Mouse (Mus musculus) lung, embryonic 14.5 days (tissue): Measurements from ENCODE around the gene Gpat3. TPM values are rescaled to one million over a fixed set of nuclear protein-coding genes. Genes with fewer than 3 reads are reported as not detected.
A peak's percentile ranks its signal among the peaks of the same experiment; 100 is the strongest.

Experiments
- ATAC-seq: fragments of 200-750 bp; cut with Nextera tagmentation; 2 replicates; pipeline ENCODE4 v1.8.0; 2017; ENCODE audit warnings: mild to moderate bottlenecking, moderate TSS enrichment, moderate library complexity; ENCODE audit not compliant: insufficient read depth
- DNase-seq: peaks from one replicate; pipeline ENCODE4 v3.0.0-alpha.2; 2015
- H3K27ac ChIP-seq: fragments of 300-500 bp; sonication (generic); 2 replicates; pipeline ENCODE4 v1.5.1; 2014; ENCODE audit warnings: low read depth, mild to moderate bottlenecking, moderate library complexity
- H3K27me3 ChIP-seq: fragments of 300-500 bp; sonication (generic); 2 replicates; pipeline ENCODE4 v1.6.1; 2014; ENCODE audit warnings: low read length, control low read depth; ENCODE audit not compliant: insufficient read depth
- H3K36me3 ChIP-seq: fragments of 300-500 bp; sonication (generic); 2 replicates; pipeline ENCODE4 v1.6.1; 2014; ENCODE audit warnings: control low read depth; ENCODE audit not compliant: insufficient read depth
- H3K4me1 ChIP-seq: fragments of 300-500 bp; sonication (generic); 2 replicates; pipeline ENCODE4 v1.6.1; 2014; ENCODE audit warnings: antibody characterized with exemption, control low read depth; ENCODE audit not compliant: insufficient read depth
- H3K4me2 ChIP-seq: fragments of 300-500 bp; sonication (generic); 2 replicates; pipeline ENCODE4 v1.6.1; 2014; ENCODE audit warnings: mild to moderate bottlenecking
- H3K4me3 ChIP-seq: fragments of 300-500 bp; sonication (generic); 2 replicates; pipeline ENCODE4 v1.5.1; 2014; ENCODE audit warnings: low read depth, low read length
- H3K9ac ChIP-seq: fragments of 300-500 bp; sonication (generic); 2 replicates; pipeline ENCODE4 v1.6.1; 2014
- H3K9me3 ChIP-seq: fragments of 300-500 bp; sonication (generic); 2 replicates; pipeline ENCODE4 v1.6.1; 2016; ENCODE audit warnings: low read depth, low read length, control low read depth
- CTCF ChIP-seq: IDR thresholded peaks from 2 replicates; pipeline ENCODE4 v1.5.1; 2016; ENCODE audit warnings: antibody characterized with exemption, low read depth
- WGBS: fragments of 180-500 bp; shearing (Covaris S2); extraction: QIAGEN DNeasy Blood & Tissue Kit; methylation state at CpG from one replicate; pipeline ENCODE4 v1.1.7; 2014; 5-methylcytosine and 5-hydroxymethylcytosine counted together
- polyA plus RNA-seq: library from polyadenylated mRNA; unstranded; fragments of >200 nt; fragmentation: Nextera tagmentation; extraction: Ambion mirVana; gene quantifications from 2 replicates; pipeline ENCODE4 v1.2.1, GENCODE M21; 2014

The Gpat3 gene
- polyA plus RNA-seq: 0.63 and 0.93 TPM in 2 replicates

- H3K9me3 ChIP-seq: peaks cover 8% of the 10 kb centered on the region
- peaks cover 3% of the 10 kb centered on the region; the same call in 1 of the 2 replicates for H3K4me1 ChIP-seq
- ATAC-seq (peak; percentile 28; the same call in 1 of the 2 replicates), DNase-seq (peak; percentile 60)
- no peak for TF ChIP-seq CTCF
- H3K27ac ChIP-seq: peak within 1 kb of the TSS; percentile 16; the same call in 1 of the 2 replicates
- H3K4me2 ChIP-seq: peak within 1 kb of the TSS; percentile 99
- H3K27me3 ChIP-seq: peaks cover 32% of the 10 kb centered on the region; the same call in 1 of the 2 replicates
- WGBS: under 1% methylated on average over 16 of the region's 16 CpGs
- peak within 1 kb of the TSS; percentile 59 for H3K4me3 ChIP-seq
- no peaks in the 10 kb centered on the region for H3K36me3 ChIP-seq
- H3K9ac ChIP-seq: peak within 1 kb of the TSS; percentile 59
Measured at GRCm38 (mm10) chr5:100845485-100845847, at the start of gene Gpat3. Gene Gpat3 (plus strand): TSS chr5:100845713.

GRCm38 (mm10) chr5:100798165-100798860, 47.2 kb upstream of the Gpat3 start, which contains the start of the genes Helq and Mrps18c:
Gene Helq (minus strand): TSS chr5:100798598.
Gene Mrps18c (plus strand): TSS chr5:100798627.
- H3K4me2 ChIP-seq: peak within 1 kb of the TSS; percentile 95
- H3K4me1 ChIP-seq: peaks cover 8% of the 10 kb centered on the region; the same call in 1 of the 2 replicates
- H3K27ac ChIP-seq: no peak within 1 kb of the TSS
- no peaks in the 10 kb centered on the region for H3K9me3 ChIP-seq
- peak within 1 kb of the TSS; percentile 71 for H3K9ac ChIP-seq
- peak; percentile 97 for ATAC-seq
- no peaks in the 10 kb centered on the region for H3K27me3 ChIP-seq
- DNase-seq: peak; percentile 94
- H3K4me3 ChIP-seq: peak within 1 kb of the TSS; percentile 81
- WGBS: under 1% methylated on average over 67 of the region's 67 CpGs
- TF ChIP-seq CTCF: no peak
- peaks cover 44% of the 10 kb centered on the region for H3K36me3 ChIP-seq

DNA sequence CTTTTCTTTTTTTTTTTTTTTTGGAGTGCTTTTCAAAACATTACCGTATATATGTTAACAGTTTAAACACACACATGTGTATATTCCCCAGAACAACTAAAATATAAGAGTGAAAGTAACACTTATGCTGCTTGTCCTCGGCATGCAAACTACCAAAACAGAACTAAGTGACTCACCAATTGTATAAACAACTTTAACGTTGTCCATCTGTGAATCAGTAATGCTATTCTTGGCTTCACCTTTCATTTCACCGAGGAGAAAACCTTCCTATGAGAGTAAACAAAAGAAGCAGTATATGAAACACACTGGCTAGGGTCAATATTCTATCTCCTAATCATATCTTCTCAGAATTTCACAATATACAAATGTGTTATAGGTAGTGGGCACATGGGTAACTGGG, 27.2 kb upstream of the Gpat3 start:
- Histone ChIP-seq H3K27ac (no peak overlapping the region), H3K4me1 (0 out of 2 replicates have a peak, but pooled peaks cover 3% of the 10 kb centered on the region), H3K36me3 (peaks cover 29% of the 10 kb centered on the region; the same call in 1 of the 2 replicates), H3K27me3 (no peaks in the 10 kb centered on the region), H3K9ac (no peak overlapping the region), H3K4me2 (no peak overlapping the region), H3K4me3 (no peak overlapping the region), H3K9me3 (no peaks in the 10 kb centered on the region)
- ATAC-seq (no peak), DNase-seq (no peak)
- 62% methylated on average over 4 of the region's 4 CpGs for WGBS
- no peak for TF ChIP-seq CTCF

DNA sequence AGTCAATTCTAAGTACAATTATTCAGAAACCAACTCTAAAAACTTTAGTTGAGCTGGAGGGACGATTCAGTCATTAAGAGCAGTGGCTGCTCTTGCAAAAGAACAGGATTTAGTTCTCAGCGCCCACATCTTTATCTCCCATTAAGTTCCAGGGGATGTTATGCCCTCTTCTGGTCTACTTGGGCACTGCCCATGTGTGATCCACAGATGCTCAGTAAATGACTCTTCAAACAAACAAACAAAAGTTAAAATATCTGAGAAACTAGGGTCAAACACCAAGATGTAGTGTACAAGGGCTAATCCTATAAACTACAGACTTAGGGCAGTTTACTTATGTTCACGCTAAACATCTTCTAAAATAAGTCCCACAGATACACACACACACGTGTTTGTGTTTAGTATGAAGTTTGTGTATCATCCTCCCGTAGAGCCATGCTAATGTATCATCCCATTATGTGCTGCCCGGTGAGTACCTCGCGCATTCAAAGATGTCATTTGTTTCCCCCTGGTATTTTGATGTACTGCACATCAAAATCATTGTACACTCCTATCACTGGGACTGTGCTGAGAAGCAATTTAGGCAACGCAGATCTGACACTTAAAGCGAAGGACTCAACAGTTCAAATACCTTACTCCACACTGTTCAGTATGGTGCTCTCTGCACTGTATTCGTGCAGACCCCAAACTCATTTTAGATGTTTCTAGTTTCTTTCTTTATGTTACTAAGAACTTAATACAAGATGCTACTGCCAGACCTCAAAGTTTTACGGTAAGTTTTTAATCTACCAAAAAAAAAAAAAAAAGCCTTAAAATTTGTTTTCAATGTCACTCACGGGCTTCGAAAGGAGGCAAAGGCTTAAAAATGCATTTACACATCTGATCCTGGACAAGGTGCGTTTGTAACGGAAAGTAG, 25.7 kb upstream of the Gpat3 start:
- 24% methylated on average over 16 of the region's 16 CpGs for WGBS
- Histone ChIP-seq H3K9me3 (no peaks in the 10 kb centered on the region), H3K9ac (peak overlapping the region; percentile 93), H3K4me1 (0 out of 2 replicates have a peak, but pooled peaks cover 3% of the 10 kb centered on the region), H3K27me3 (no peaks in the 10 kb centered on the region), H3K4me3 (peak overlapping the region; percentile 79), H3K27ac (no peak overlapping the region), H3K4me2 (peak overlapping the region; percentile 83), H3K36me3 (peaks cover 17% of the 10 kb centered on the region; the same call in 1 of the 2 replicates)
- DNase-seq: peak; percentile 49
- no peak for ATAC-seq
- peak; percentile 46 for TF ChIP-seq CTCF

DNA sequence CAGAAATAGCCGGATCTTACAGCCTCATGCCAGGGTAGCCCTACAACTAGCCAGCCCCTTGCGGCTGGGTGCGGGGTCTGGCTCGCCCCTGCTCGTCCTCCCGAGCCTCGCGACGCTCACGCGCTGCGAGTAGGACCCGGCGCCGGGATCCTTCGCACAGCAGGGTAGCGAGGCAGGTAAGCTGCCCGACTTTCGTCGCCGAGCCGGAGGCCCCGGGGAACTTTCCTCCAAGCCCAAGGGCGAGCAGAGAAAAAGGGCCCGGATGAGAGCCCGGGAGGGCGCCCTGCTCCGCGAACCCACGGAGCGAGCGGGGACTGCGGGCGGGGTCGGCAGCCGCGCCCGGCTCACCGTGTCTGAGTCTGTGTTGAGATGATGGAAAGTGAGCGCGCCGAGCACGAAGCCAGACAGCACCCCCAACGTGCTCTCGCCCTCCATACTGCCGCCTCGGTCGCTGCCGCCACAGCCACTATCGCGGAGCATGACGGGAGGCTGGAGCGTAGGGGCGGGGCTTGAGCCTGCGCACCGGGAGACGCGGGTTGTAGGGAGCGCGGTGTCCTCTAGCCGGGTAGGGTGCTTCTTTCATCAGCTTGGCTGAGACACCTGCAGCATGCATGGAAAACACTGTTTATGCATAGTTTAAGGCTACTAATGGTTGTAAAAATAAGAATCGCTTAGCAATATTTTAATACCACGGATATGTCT, 24.9 kb upstream of the Gpat3 start, which contains the start of gene Abraxas1:
Abraxas1 (minus strand) TSS at position 483 of the 702 bp plus-strand sequence.
- Histone ChIP-seq H3K4me1 (0 out of 2 replicates have a peak, but pooled peaks cover 3% of the 10 kb centered on the region), H3K4me2 (peak within 1 kb of the TSS; percentile 83), H3K9me3 (no peaks in the 10 kb centered on the region), H3K27ac (peak within 1 kb of the TSS; percentile 78), H3K9ac (peak within 1 kb of the TSS; percentile 93), H3K36me3 (peaks cover 14% of the 10 kb centered on the region; the same call in 1 of the 2 replicates), H3K4me3 (peak within 1 kb of the TSS; percentile 79), H3K27me3 (no peaks in the 10 kb centered on the region)
- DNase-seq: peak; percentile 93
- TF ChIP-seq CTCF: 0 out of 2 replicates have a peak, but pooled peaks have one; percentile 0
- WGBS: under 1% methylated on average over 63 of the region's 63 CpGs
- peak; percentile 97 for ATAC-seq

DNA sequence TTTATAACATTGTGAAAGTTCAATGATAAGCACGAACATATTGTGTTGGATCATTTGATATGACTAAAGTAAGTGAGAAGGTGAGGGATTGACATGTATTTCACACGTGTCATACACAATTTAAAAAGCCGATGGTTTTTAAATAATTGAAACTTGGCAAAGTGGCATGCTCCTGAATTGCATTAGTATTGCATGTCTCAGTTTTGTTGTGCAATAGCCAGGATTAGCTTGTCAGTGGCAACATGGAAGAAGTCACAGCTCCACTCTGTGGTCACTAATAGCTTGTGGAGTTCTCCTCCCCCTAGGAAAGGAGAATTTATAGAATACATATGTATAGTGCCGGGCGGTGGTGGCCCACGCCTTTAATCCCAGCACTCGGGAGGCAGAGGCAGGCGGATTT, 24.1 kb upstream of the Gpat3 start:
- no peak for TF ChIP-seq CTCF

More for the DNA sequence above, 24.1 kb upstream of the Gpat3 start:
- 74% methylated on average over 8 of the region's 8 CpGs for WGBS
- Histone ChIP-seq H3K4me1 (0 out of 2 replicates have a peak, but pooled peaks cover 3% of the 10 kb centered on the region), H3K27me3 (no peaks in the 10 kb centered on the region), H3K4me2 (peak overlapping the region; percentile 83), H3K4me3 (peak overlapping the region; percentile 79), H3K27ac (no peak overlapping the region), H3K36me3 (peaks cover 9% of the 10 kb centered on the region; the same call in 1 of the 2 replicates), H3K9ac (no peak overlapping the region), H3K9me3 (no peaks in the 10 kb centered on the region)
- ATAC-seq: no peak; the same call in 1 of the 2 replicates
- peak; percentile 42 for DNase-seq
